13 mouse cellular contexts compared by ENCODE assay signal in genomic region chr3:102636674-102637073, GRCm38 (mm10).
DNase-seq lines count a peak whose midpoint lies in the region; ATAC-seq and TF ChIP-seq lines count a peak whose summit lies in the region.
"Had no signal": no experiment of that assay in that cellular context is flagged by ENCODE, and none has a peak within 500 bp of the region (broad histone marks: within the 10 kb centered on the region; RNA-seq: fewer than 3 reads in every experiment).

No protein-coding gene starts in this region.

- no peaks in the 10 kb centered on the region for H3K4me1 ChIP-seq in heart, embryonic 11.5 days (ENCODE audit: control insufficient read depth, insufficient read depth, low read length)
- no peaks in the 10 kb centered on the region for H3K4me1 ChIP-seq in lung, embryonic 15.5 days
- H3K4me1 ChIP-seq in embryonic facial prominence, embryonic 13.5 days: peaks cover 21% of the 10 kb centered on the region
- H3K4me1 ChIP-seq in limb, embryonic 14.5 days (ENCODE audit: control insufficient read depth, insufficient read depth, low read length): peaks cover 11% of the 10 kb centered on the region
- H3K4me1 ChIP-seq: hindbrain, embryonic 10.5 days; liver, embryonic 13.5 days had no signal

- H3K9ac ChIP-seq in heart, embryonic 11.5 days (ENCODE audit: low read depth, low read length): no peak overlapping the region
- H3K9ac ChIP-seq in lung, embryonic 15.5 days: no peak overlapping the region
- H3K9ac ChIP-seq in embryonic facial prominence, embryonic 13.5 days: no peak overlapping the region
- no peak overlapping the region for H3K9ac ChIP-seq in limb, embryonic 14.5 days (ENCODE audit: low read depth, low read length, severe bottlenecking)
- H3K9ac ChIP-seq: liver, embryonic 13.5 days had no signal

- peak; percentile 31 for DNase-seq in heart, adult 8-10 months (ENCODE audit: low spot score)
- DNase-seq in lung, adult 18-20 months: no peak
- DNase-seq in limb, embryonic 14.5 days (ENCODE audit: low spot score): peak; percentile 79
- no peak for DNase-seq in left cerebral cortex, postnatal 36 days (ENCODE audit: low spot score in 2 of 2)
- no peak for DNase-seq in embryo, embryonic 11 days
- DNase-seq: cerebellum, adult 11-12 months; gastrocnemius, postnatal 36 days; liver, embryonic 13.5 days had no signal

- no peaks in the 10 kb centered on the region for H3K36me3 ChIP-seq in heart, embryonic 11.5 days (ENCODE audit: control insufficient read depth, insufficient read depth, low read length)
- no peaks in the 10 kb centered on the region for H3K36me3 ChIP-seq in lung, embryonic 15.5 days
- no peaks in the 10 kb centered on the region for H3K36me3 ChIP-seq in embryonic facial prominence, embryonic 13.5 days
- H3K36me3 ChIP-seq in limb, embryonic 14.5 days (ENCODE audit: control insufficient read depth, insufficient read depth, low read length): no peaks in the 10 kb centered on the region
- H3K36me3 ChIP-seq: hindbrain, embryonic 10.5 days; liver, embryonic 13.5 days had no signal

- no peak overlapping the region for H3K4me2 ChIP-seq in heart, embryonic 11.5 days
- H3K4me2 ChIP-seq in lung, embryonic 15.5 days: no peak overlapping the region
- H3K4me2 ChIP-seq in embryonic facial prominence, embryonic 13.5 days: no peak overlapping the region
- no peak overlapping the region for H3K4me2 ChIP-seq in limb, embryonic 14.5 days (replicated peaks; ENCODE audit: low read depth, low read length, severe bottlenecking)
- H3K4me2 ChIP-seq: liver, embryonic 13.5 days had no signal

- intact Hi-C loops in left cerebral cortex, postnatal 36 days (cut with DNase I): no loop called here

- TF ChIP-seq POLR2A in limb, embryonic 14.5 days (IDR thresholded peaks at IDR 0.05; ENCODE audit: borderline replicate concordance, extremely low read depth, insufficient read depth, insufficient read length): no peak

- H3K27ac ChIP-seq in heart, embryonic 11.5 days (ENCODE audit: low read depth, low read length): no peak overlapping the region
- H3K27ac ChIP-seq in lung, embryonic 15.5 days: peak overlapping the region; percentile 12; the same call in 1 of the 2 replicates
- H3K27ac ChIP-seq in embryonic facial prominence, embryonic 13.5 days: peak overlapping the region; percentile 39; the same call in 1 of the 2 replicates
- no peak overlapping the region; the same call in 1 of the 2 replicates for H3K27ac ChIP-seq in limb, embryonic 14.5 days (replicated peaks; ENCODE audit: low read depth, low read length)
- H3K27ac ChIP-seq: hindbrain, embryonic 10.5 days; left cerebral cortex, adult 2 months; liver, embryonic 13.5 days had no signal

- ATAC-seq in heart, embryonic 11.5 days (replicated peaks; ENCODE audit: insufficient number of reproducible peaks, low FRiP score, low TSS enrichment): no peak
- ATAC-seq in lung, embryonic 15.5 days (ENCODE audit: borderline replicate concordance, extremely low read depth, low FRiP score, low TSS enrichment): peak; percentile 88
- ATAC-seq in embryonic facial prominence, embryonic 13.5 days (ENCODE audit: insufficient number of reproducible peaks, insufficient read depth, low FRiP score, low TSS enrichment, low read depth): peak; percentile 43; the same call in 1 of the 2 replicates
- peak; percentile 38 for ATAC-seq in limb, embryonic 14.5 days (ENCODE audit: low FRiP score, low read depth)

- no peak overlapping the region for H3K4me3 ChIP-seq in heart, embryonic 11.5 days (ENCODE audit: low read depth, low read length)
- no peak overlapping the region for H3K4me3 ChIP-seq in lung, embryonic 15.5 days
- H3K4me3 ChIP-seq in embryonic facial prominence, embryonic 13.5 days: no peak overlapping the region
- no peak overlapping the region for H3K4me3 ChIP-seq in limb, embryonic 14.5 days (replicated peaks; ENCODE audit: low read length)
- H3K4me3 ChIP-seq: hindbrain, embryonic 10.5 days; left cerebral cortex, adult 2 months; liver, embryonic 13.5 days had no signal

- H3K27me3 ChIP-seq in heart, embryonic 11.5 days (ENCODE audit: control insufficient read depth, insufficient read depth, low read length): no peaks in the 10 kb centered on the region; the same call in 1 of the 2 replicates
- H3K27me3 ChIP-seq in lung, embryonic 15.5 days: no peaks in the 10 kb centered on the region
- H3K27me3 ChIP-seq in embryonic facial prominence, embryonic 13.5 days: no peaks in the 10 kb centered on the region
- H3K27me3 ChIP-seq in limb, embryonic 14.5 days (ENCODE audit: control insufficient read depth, insufficient read depth, low read length): no peaks in the 10 kb centered on the region
- H3K27me3 ChIP-seq: liver, embryonic 13.5 days had no signal

- H3K9me3 ChIP-seq in heart, embryonic 11.5 days (replicated peaks; ENCODE audit: control insufficient read depth, low read length): no peaks in the 10 kb centered on the region
- H3K9me3 ChIP-seq in lung, embryonic 15.5 days: no peaks in the 10 kb centered on the region
- H3K9me3 ChIP-seq in embryonic facial prominence, embryonic 13.5 days: no peaks in the 10 kb centered on the region
- no peaks in the 10 kb centered on the region for H3K9me3 ChIP-seq in limb, embryonic 14.5 days (ENCODE audit: control insufficient read depth, low read length)
- H3K9me3 ChIP-seq: hindbrain, embryonic 10.5 days; liver, embryonic 13.5 days had no signal

- 78% methylated on average over 4 of the region's 4 CpGs for WGBS in heart, embryonic 11.5 days (ENCODE audit: insufficient replicate concordance)
- WGBS in lung, embryonic 15.5 days: 36% methylated on average over 4 of the region's 4 CpGs
- 36% methylated on average over 4 of the region's 4 CpGs for WGBS in embryonic facial prominence, embryonic 13.5 days
- 34% methylated on average over 4 of the region's 4 CpGs for WGBS in limb, embryonic 14.5 days

Comparison
In these comparisons a context has a peak if more than half of its experiments do, and no peak if none do; other contexts are left out.
1. DNase-seq: peak in heart, adult 8-10 months (single experiment) and limb, embryonic 14.5 days (single experiment); none in lung, adult 18-20 months (0 of 2), left cerebral cortex, postnatal 36 days (0 of 2) and embryo, embryonic 11 days (single experiment).
2. H3K27ac ChIP-seq: peak in lung, embryonic 15.5 days (single experiment) and embryonic facial prominence, embryonic 13.5 days (single experiment); none in heart, embryonic 11.5 days (single experiment) and limb, embryonic 14.5 days (single experiment).